Mouse (Mus musculus) heart, adult 8-10 months (tissue): ENCODE data around the gene Parvb. TPM values are rescaled to one million over a fixed set of nuclear protein-coding genes. Genes with fewer than 3 reads are reported as not detected.

Source experiments
- DNase-seq: peaks from one replicate; pipeline ENCODE4 v3.0.0; 2022; ENCODE audit warnings: low spot score
- total RNA-seq, 4 experiments: library from RNA; stranded (reverse); gene quantifications; 2 replicates each; pipeline ENCODE4 v1.2.4; 2022

The Parvb gene
- total RNA-seq, 4 experiments from 2014 or later: 78.8 to 113 (median 105) TPM

- DNase-seq: no peak
These were observed 92.4 kb downstream of the Parvb start, which contains the start of gene Parvg for GRCm38 (mm10) chr15:84323966-84324869. Gene Parvg (plus strand): TSS chr15:84324026.

- DNase-seq: no peak
These were observed 93.2 kb downstream of the Parvb start for GRCm38 (mm10) chr15:84324870-84325553.

GRCm38 (mm10) chr15:84325736-84326135 is 93.9 kb downstream of the Parvb start:
- DNase-seq: no peak

- no peak for DNase-seq
These were observed 97.0 kb downstream of the Parvb start for GRCm38 (mm10) chr15:84328870-84329269.

GRCm38 (mm10) chr15:84329940-84330339 is 98.1 kb downstream of the Parvb start:
- DNase-seq: no peak

- DNase-seq: no peak
These were observed 99.3 kb downstream of the Parvb start for GRCm38 (mm10) chr15:84331066-84331612.

- DNase-seq: no peak
These were observed 104.5 kb downstream of the Parvb start for GRCm38 (mm10) chr15:84336281-84336817.

GRCm38 (mm10) chr15:84337599-84337998 is 105.8 kb downstream of the Parvb start:
- no peak for DNase-seq

GRCm38 (mm10) chr15:84340926-84341325 is 109.1 kb downstream of the Parvb start:
- DNase-seq: no peak

- no peak for DNase-seq
These were observed 116.9 kb downstream of the Parvb start for GRCm38 (mm10) chr15:84348769-84349168.

GRCm38 (mm10) chr15:84349915-84350738 is 118.3 kb downstream of the Parvb start:
- DNase-seq: no peak

- DNase-seq: no peak
These were observed 119.5 kb downstream of the Parvb start for GRCm38 (mm10) chr15:84351342-84351741.

- DNase-seq: no peak
These were observed 120.3 kb downstream of the Parvb start for GRCm38 (mm10) chr15:84351915-84352844.

- DNase-seq: no peak
These were observed 123.2 kb downstream of the Parvb start for GRCm38 (mm10) chr15:84355081-84355480.

- no peak for DNase-seq
These were observed 132.9 kb downstream of the Parvb start for GRCm38 (mm10) chr15:84364746-84365145.

Other genes with a start within 250 kb of the Parvb start
- not detected for gene Efcab6, start 166.7 kb upstream of the Parvb start, total RNA-seq
- under 1 TPM in 3 of 4 experiments, not detected in 1; 0.09 to 0.20 (median 0.11) TPM for gene Sult4a1, start 126.3 kb upstream of the Parvb start, total RNA-seq
- not detected for gene Pnpla5, start 108.9 kb upstream of the Parvb start, total RNA-seq
- gene Pnpla3, start 64.2 kb upstream of the Parvb start, total RNA-seq: 1 to 10 TPM in 1 of 4 experiments, under 1 TPM in 3; 0.34 to 2.4 (median 0.57) TPM
- gene Samm50, start 39.8 kb upstream of the Parvb start, total RNA-seq: 100 to 1,000 TPM; 257 to 301 (median 279) TPM
- 1 to 10 TPM in 3 of 4 experiments, under 1 TPM in 1; 0.88 to 2.0 (median 1.4) TPM for gene Parvg, start 92.0 kb downstream of the Parvb start, total RNA-seq
- 1 to 10 TPM; 1.0 to 1.6 (median 1.5) TPM for gene Shisal1, start 215.1 kb downstream of the Parvb start, total RNA-seq